Mouse (Mus musculus): ENCODE measurements around the gene Atf6b.

GRCm38 (mm10) chr17:34643379-34643778 lies 3.6 kb upstream of the Atf6b start:
- TF ChIP-seq CTCF (IDR thresholded peaks at IDR 0.05) (no peak), POLR2A (IDR thresholded peaks at IDR 0.05; ENCODE audit: insufficient read depth, low read depth, low read length) (no peak)

Measured in heart, adult 2 months (tissue).